Mouse (Mus musculus): ENCODE measurements around the gene Pald1. TPM values are rescaled to one million over a fixed set of nuclear protein-coding genes. Genes with fewer than 3 reads are reported as not detected.

Pald1 gene
- polyA plus RNA-seq, 1 experiment, result 7.5 TPM

DNA sequence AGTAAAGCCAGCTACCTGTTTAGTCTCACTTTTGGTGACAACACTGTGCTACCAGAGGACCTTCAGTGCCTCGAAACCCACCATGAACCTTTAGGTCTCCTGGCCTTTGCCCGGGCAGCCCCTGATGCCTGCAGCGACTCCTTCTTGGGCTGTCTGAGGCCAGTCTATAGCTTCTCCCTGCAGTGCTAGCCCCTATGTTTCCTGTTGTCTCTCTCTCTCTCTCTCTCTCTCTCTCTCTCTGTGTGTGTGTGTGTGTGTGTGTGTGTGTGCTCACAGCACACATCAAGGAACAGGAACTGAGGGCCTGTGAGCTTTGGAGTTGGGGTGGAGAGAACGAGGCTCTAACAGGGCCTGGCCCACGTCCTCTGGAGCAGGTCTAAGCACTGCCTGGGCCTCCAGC lies 46.7 kb downstream of the Pald1 start:
- no peak overlapping the region for H3K4me3 ChIP-seq (ENCODE audit: control insufficient read depth, low read depth, low read length)
- H3K27me3 ChIP-seq (ENCODE audit: control insufficient read depth, insufficient read depth, low read length), result no peaks in the 10 kb centered on the region
- TF ChIP-seq CTCF (IDR thresholded peaks at IDR 0.05; ENCODE audit: control insufficient read depth, insufficient read depth, insufficient replicate concordance, low read depth, low read length) (no peak), POLR2A (IDR thresholded peaks at IDR 0.05; ENCODE audit: control insufficient read depth, low read depth, low read length) (no peak)
- no peaks in the 10 kb centered on the region for H3K4me1 ChIP-seq (ENCODE audit: control insufficient read depth, insufficient read depth, low read length)
- no peak overlapping the region for H3K27ac ChIP-seq (ENCODE audit: control insufficient read depth, insufficient read depth, low read depth, low read length)
- no peaks in the 10 kb centered on the region for H3K36me3 ChIP-seq (ENCODE audit: control insufficient read depth, insufficient read depth, low read length)

DNA sequence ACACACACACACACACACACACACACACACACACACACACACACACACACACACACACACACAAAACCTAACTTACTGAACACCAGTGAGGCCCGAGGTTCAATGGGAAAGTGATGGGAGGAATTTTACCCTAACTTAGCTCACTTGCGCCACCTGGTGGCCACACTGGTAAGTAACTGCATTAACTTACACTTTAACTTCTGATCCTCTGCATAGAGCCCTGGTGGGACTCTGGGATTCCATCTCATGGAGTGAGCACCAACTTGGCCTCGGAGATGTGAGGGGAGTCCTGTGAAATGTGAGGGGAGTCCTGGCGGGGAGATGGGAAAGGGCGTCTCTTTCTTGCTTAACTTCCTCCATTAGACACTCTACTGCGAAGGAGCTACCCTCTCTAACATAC lies 47.2 kb downstream of the Pald1 start:
- H3K4me1 ChIP-seq (ENCODE audit: control insufficient read depth, insufficient read depth, low read length), result no peaks in the 10 kb centered on the region
- H3K36me3 ChIP-seq (ENCODE audit: control insufficient read depth, insufficient read depth, low read length), result no peaks in the 10 kb centered on the region
- H3K27me3 ChIP-seq (ENCODE audit: control insufficient read depth, insufficient read depth, low read length), result no peaks in the 10 kb centered on the region
- no peak overlapping the region for H3K27ac ChIP-seq (ENCODE audit: control insufficient read depth, insufficient read depth, low read depth, low read length)
- no peak overlapping the region for H3K4me3 ChIP-seq (ENCODE audit: control insufficient read depth, low read depth, low read length)
- TF ChIP-seq POLR2A (IDR thresholded peaks at IDR 0.05; ENCODE audit: control insufficient read depth, low read depth, low read length) (no peak), CTCF (IDR thresholded peaks at IDR 0.05; ENCODE audit: control insufficient read depth, insufficient read depth, insufficient replicate concordance, low read depth, low read length) (peak; percentile 53; the same call in 1 of the 2 replicates)

DNA sequence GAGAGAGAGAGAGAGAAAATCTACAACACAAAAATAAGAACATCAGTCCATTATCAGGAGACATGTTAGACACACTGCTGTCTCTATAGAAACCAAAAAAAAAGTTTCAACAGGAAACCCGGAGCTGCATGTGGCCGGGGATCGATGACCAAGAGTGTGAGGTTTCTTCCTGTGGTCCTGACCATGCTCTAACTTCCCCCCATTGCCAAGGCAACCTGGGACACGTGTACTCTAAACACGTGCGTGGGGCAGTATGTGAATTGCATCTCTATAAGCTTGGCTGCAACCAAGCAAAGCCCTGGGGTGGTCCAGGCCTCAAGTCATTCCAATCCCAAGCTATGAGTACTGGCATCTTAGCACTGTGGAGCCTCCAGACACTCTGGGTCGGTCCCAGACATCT lies 48.8 kb downstream of the Pald1 start:
- Histone ChIP-seq H3K27ac (ENCODE audit: control insufficient read depth, insufficient read depth, low read depth, low read length) (no peak overlapping the region), H3K4me3 (ENCODE audit: control insufficient read depth, low read depth, low read length) (no peak overlapping the region), H3K36me3 (ENCODE audit: control insufficient read depth, insufficient read depth, low read length) (no peaks in the 10 kb centered on the region), H3K4me1 (ENCODE audit: control insufficient read depth, insufficient read depth, low read length) (no peaks in the 10 kb centered on the region), H3K27me3 (ENCODE audit: control insufficient read depth, insufficient read depth, low read length) (no peaks in the 10 kb centered on the region)
- TF ChIP-seq CTCF (IDR thresholded peaks at IDR 0.05; ENCODE audit: control insufficient read depth, insufficient read depth, insufficient replicate concordance, low read depth, low read length) (no peak), POLR2A (IDR thresholded peaks at IDR 0.05; ENCODE audit: control insufficient read depth, low read depth, low read length) (no peak)

DNA sequence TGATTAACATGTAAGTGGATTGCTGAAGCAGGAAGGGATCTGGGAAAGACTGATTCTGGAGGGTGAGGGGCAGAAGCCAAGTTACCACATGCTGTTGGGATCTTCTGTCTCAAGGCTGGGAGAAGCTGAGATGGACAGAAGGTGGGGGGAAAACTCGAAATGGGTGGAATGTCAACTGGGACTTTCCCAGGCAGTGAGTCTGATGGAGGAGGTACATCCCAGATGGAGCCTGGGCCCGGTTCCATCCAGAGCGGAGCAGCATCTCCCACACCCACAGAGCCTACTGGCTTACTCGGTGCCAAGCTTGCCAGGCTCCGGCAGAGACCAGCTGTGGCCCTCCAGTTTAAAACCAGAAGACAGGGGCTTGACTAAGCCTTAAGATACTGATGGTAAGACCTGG lies 52.3 kb downstream of the Pald1 start:
- Histone ChIP-seq H3K27me3 (ENCODE audit: control insufficient read depth, insufficient read depth, low read length) (no peaks in the 10 kb centered on the region), H3K36me3 (ENCODE audit: control insufficient read depth, insufficient read depth, low read length) (no peaks in the 10 kb centered on the region), H3K4me3 (ENCODE audit: control insufficient read depth, low read depth, low read length) (no peak overlapping the region), H3K27ac (ENCODE audit: control insufficient read depth, insufficient read depth, low read depth, low read length) (no peak overlapping the region), H3K4me1 (ENCODE audit: control insufficient read depth, insufficient read depth, low read length) (no peaks in the 10 kb centered on the region)
- TF ChIP-seq POLR2A (IDR thresholded peaks at IDR 0.05; ENCODE audit: control insufficient read depth, low read depth, low read length), result no peak
- TF ChIP-seq CTCF (IDR thresholded peaks at IDR 0.05; ENCODE audit: control insufficient read depth, insufficient read depth, insufficient replicate concordance, low read depth, low read length), result no peak

DNA sequence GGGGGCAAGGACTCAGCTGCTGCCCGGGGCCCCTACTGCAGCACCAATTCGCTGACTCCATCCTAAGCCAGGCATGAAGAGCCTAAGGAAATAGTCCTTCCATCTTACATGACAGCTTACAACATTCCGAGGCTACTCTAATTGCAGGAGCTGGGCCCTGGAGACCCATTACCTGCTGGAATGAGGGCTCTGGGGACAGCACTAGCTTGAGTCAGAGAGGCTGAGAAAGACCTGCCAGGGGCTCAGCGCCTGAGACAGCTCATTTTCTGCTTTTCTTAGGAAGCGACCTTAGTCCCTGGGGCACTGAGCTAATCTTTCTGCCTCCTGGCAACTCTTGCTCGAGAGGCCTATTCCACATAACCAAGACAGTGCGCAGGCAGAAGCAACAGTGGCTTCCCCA lies 54.4 kb downstream of the Pald1 start:
- H3K36me3 ChIP-seq (ENCODE audit: control insufficient read depth, insufficient read depth, low read length), result no peaks in the 10 kb centered on the region
- no peaks in the 10 kb centered on the region for H3K4me1 ChIP-seq (ENCODE audit: control insufficient read depth, insufficient read depth, low read length)
- TF ChIP-seq POLR2A (IDR thresholded peaks at IDR 0.05; ENCODE audit: control insufficient read depth, low read depth, low read length), result no peak
- no peak for TF ChIP-seq CTCF (IDR thresholded peaks at IDR 0.05; ENCODE audit: control insufficient read depth, insufficient read depth, insufficient replicate concordance, low read depth, low read length)
- no peak overlapping the region for H3K27ac ChIP-seq (ENCODE audit: control insufficient read depth, insufficient read depth, low read depth, low read length)
- no peaks in the 10 kb centered on the region for H3K27me3 ChIP-seq (ENCODE audit: control insufficient read depth, insufficient read depth, low read length)
- H3K4me3 ChIP-seq (ENCODE audit: control insufficient read depth, low read depth, low read length), result no peak overlapping the region

DNA sequence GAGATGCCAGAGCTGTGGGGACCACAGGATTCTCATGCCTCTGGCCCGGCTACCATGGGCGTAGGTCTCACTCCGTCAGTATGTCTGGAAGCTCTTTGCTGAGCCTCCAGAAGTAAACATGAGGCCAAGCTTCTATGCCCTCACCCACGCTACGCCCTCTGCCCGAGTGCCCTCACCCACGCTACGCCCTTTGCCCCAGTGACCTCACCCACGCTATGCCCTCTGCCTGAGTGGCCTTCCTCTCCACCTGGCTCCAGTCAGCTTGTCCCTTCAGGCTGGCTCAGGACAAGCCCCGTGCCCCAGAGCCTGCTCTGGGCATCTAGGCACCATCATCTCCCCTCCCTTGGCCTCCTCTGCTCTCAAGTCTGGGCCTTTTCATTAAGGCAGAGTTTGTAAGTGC lies 55.8 kb downstream of the Pald1 start:
- Histone ChIP-seq H3K36me3 (ENCODE audit: control insufficient read depth, insufficient read depth, low read length) (no peaks in the 10 kb centered on the region), H3K4me3 (ENCODE audit: control insufficient read depth, low read depth, low read length) (no peak overlapping the region), H3K27ac (ENCODE audit: control insufficient read depth, insufficient read depth, low read depth, low read length) (no peak overlapping the region), H3K27me3 (ENCODE audit: control insufficient read depth, insufficient read depth, low read length) (no peaks in the 10 kb centered on the region), H3K4me1 (ENCODE audit: control insufficient read depth, insufficient read depth, low read length) (no peaks in the 10 kb centered on the region)
- TF ChIP-seq CTCF (IDR thresholded peaks at IDR 0.05; ENCODE audit: control insufficient read depth, insufficient read depth, insufficient replicate concordance, low read depth, low read length) (no peak), POLR2A (IDR thresholded peaks at IDR 0.05; ENCODE audit: control insufficient read depth, low read depth, low read length) (no peak)

DNA sequence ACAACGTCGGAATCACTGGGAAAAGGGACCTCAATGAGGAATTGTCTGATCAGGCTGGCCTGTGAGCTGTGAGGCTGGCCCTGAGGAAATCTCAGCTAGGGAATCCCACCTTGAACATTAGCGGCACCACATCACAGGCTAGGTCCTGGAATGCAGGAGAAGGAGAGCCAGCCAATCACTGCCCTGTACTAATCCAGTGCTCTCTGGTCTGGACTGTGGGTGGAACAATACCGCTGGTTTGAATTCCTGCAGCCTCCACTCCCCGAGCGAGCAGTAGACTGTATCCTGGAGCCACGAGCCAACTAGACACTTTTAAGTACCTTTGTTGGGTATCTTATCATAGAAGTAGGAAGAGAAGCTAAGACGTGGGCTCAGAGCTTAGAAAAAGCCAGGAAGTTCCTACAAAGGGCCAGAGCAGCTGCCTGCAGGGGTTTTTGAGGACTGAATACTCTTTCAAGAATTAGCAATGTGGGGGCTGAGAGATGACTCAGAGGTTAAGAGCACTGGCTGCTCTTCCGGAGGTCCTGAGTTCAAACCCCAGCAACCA lies 57.5 kb downstream of the Pald1 start:
- H3K27ac ChIP-seq (ENCODE audit: control insufficient read depth, insufficient read depth, low read depth, low read length), result no peak overlapping the region
- TF ChIP-seq POLR2A (IDR thresholded peaks at IDR 0.05; ENCODE audit: control insufficient read depth, low read depth, low read length) (no peak), CTCF (IDR thresholded peaks at IDR 0.05; ENCODE audit: control insufficient read depth, insufficient read depth, insufficient replicate concordance, low read depth, low read length) (no peak)
- no peaks in the 10 kb centered on the region for H3K27me3 ChIP-seq (ENCODE audit: control insufficient read depth, insufficient read depth, low read length)
- H3K4me3 ChIP-seq (ENCODE audit: control insufficient read depth, low read depth, low read length), result no peak overlapping the region
- no peaks in the 10 kb centered on the region for H3K36me3 ChIP-seq (ENCODE audit: control insufficient read depth, insufficient read depth, low read length)
- no peaks in the 10 kb centered on the region for H3K4me1 ChIP-seq (ENCODE audit: control insufficient read depth, insufficient read depth, low read length)

DNA sequence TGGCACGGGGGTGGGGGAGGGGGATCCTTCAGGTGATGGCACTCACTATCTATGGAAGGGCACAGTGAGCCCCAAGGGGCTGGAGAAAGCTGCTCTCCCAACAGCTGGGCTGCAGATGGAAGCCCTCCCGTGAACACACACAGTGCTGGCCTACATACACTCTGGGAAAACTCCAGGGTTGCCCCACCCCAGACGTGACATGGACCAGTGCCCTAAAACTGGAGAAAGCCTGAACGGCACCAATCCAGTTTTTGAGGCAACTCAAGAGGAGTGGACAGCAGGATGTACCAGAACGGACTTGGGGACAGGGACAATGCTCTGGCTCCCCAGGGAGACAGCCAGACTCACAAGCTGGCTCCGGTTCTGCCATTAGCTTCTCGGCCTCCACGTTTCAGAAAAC lies 58.6 kb downstream of the Pald1 start:
- Histone ChIP-seq H3K27ac (ENCODE audit: control insufficient read depth, insufficient read depth, low read depth, low read length) (no peak overlapping the region), H3K27me3 (ENCODE audit: control insufficient read depth, insufficient read depth, low read length) (no peaks in the 10 kb centered on the region), H3K4me3 (ENCODE audit: control insufficient read depth, low read depth, low read length) (no peak overlapping the region), H3K4me1 (ENCODE audit: control insufficient read depth, insufficient read depth, low read length) (no peaks in the 10 kb centered on the region), H3K36me3 (ENCODE audit: control insufficient read depth, insufficient read depth, low read length) (no peaks in the 10 kb centered on the region)
- no peak for TF ChIP-seq POLR2A (IDR thresholded peaks at IDR 0.05; ENCODE audit: control insufficient read depth, low read depth, low read length)
- TF ChIP-seq CTCF (IDR thresholded peaks at IDR 0.05; ENCODE audit: control insufficient read depth, insufficient read depth, insufficient replicate concordance, low read depth, low read length), result no peak
